Mouse (Mus musculus) lung, postnatal 10 days (tissue): Measurements from ENCODE around the gene Pigm.

Experiments used
- DNase-seq: peaks from one replicate; pipeline ENCODE4 v3.0.0; 2021

Gene Pigm

GRCm38 (mm10) chr1:172415061-172415460 is 38.7 kb downstream of the Pigm start:
- no peak for DNase-seq

DNA sequence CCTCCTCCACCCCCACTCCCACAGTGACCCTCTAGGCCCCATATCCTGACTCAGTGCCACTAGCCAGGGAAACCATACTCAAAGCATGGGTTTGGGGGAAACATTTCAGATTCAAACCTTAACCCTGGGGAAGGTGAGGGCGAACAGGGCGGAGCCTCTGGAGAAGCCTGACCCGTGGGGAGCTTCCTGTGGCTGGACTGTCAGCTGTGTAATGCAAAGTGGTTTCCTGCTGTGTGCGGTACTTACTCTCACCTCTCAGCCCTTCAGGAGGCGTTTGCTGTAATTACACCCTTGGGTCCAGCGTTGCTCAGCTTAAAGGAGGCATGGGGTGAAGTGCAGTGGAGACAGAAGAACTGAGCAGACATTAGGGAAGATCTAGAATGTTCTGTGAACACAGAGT is 41.8 kb downstream of the Pigm start:
- no peak for DNase-seq

DNA sequence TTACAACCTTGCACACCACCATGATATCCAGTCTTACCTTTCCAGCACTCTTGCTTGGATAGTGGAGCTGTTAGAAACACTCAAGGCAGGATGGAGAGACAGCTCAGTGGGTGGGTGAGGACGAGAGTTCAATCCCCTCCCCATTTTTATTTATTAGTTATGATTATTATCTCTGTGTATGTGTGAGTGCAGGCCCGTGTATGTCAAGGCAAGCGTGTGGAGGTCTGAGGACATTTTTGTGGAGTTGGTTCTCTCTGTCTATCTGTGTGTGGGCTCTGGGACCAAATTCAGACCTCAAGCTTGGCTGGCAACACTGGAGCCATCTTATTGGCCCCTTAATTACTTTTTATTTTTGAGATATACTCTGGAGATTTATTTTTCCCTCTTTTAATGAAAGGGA is 42.3 kb downstream of the Pigm start:
- no peak for DNase-seq

GRCm38 (mm10) chr1:172420181-172420580 is 43.8 kb downstream of the Pigm start:
- DNase-seq, result no peak

DNA sequence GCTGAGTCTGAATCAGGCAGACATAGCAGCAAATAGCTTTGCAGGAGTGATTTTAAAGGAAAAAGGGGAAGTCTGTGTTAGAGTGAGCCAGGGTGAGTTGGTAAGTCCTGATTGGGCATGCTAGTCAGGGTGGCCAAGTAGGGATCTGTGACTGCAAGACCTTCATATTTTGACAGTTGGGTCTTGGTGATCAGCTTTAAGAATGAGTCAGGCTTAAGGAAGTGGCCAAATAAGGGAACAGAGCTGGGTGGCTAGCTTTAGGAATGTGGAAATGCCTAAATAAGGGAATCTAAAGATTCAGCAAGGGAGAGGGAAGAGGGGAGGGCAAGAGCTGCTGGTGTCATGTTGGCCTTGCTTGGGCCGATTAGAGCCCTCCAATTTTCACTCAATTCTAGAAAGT is 47.0 kb downstream of the Pigm start:
- DNase-seq, result no peak

GRCm38 (mm10) chr1:172426419-172426818 is 50.1 kb downstream of the Pigm start:
- no peak for DNase-seq

GRCm38 (mm10) chr1:172427841-172428240 is 51.5 kb downstream of the Pigm start:
- DNase-seq, result no peak

DNA sequence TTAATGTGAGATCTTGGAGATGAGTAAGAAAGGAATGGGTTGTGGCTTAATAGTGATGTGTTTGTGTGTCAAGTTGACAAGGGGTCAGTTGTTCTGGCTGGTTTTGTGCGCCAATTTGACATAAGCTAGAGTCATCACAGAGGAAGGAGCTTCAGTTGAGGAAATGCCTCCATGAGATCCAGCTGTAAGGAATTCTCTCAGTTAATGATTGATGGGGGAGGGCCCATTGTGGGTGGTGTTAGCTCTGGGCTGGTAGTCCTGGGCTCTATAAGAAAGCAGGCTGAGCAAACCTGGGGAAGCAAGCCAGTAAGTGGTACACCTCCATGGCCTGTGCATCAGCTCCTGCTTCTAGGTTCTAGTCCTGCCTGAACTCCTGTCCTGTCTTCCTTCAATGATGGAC is 52.3 kb downstream of the Pigm start:
- no peak for DNase-seq

DNA sequence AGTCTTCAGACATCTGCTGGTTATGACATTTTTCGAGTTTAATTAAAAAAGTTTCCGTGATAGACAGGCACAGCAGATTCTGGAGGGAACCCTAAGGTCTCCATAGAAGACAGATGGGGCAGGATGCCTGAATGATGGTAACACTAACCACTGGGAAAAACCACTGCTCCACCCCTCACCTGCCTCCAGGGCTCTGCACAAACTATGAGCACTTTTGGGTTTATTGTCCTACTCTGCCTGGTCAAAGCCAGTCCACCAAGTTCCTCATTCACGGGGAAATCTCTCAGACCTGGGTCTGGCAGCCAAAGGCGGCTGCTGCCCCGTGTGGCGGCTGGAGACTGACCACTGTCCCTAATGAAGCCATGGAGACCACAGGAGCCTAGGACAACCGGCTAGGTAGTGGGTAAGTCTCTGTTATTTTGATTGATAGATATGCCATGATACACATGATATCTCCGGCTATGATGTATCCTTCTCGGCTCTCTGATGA is 54.4 kb downstream of the Pigm start:
- no peak for DNase-seq

DNA sequence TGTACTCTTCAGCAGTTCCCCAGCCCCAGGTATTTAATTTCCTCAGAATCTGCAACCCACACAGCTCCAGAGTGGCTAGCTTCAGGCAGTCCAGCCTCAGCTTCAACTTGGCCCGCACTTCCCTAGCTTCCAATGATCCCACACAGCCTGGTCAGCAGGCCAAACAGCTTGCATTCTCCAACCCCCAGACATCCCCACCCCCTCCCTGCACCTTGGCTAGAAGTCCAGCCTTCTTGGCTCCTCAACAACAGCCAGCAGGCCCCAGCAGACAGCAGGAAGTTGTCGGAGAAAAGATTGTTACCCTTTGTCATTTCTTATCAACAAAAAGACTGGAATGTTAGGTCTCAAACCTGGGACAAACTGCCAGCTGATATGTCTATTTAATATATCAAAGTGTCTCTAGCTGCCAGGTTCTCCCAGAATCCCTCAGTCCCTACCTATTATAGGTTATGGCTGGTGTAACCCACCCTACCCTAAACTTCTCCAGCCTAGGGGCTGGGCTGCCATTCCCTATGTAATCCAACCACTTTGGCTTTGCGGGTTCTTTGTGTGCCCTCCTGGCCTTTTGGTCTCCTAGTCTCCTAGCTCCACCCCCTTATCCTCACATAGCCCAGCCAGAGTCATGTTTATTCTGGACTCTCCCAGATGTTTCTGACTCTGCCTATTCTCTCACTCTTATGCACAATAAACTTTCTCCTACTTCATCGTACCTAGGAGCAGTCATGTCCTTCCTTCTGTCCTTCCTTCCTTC is 55.7 kb downstream of the Pigm start:
- peak; percentile 76 for DNase-seq

- DNase-seq, result no peak
Measured at GRCm38 (mm10) chr1:172432587-172432955, 56.2 kb downstream of the Pigm start.

GRCm38 (mm10) chr1:172433012-172433850 is 56.9 kb downstream of the Pigm start:
- DNase-seq, result no peak
